Mouse (Mus musculus): ENCODE measurements around the gene Stk16.

Gene Stk16

GRCm38 (mm10) chr1:75210136-75211087 lies at the start of gene Stk16, which contains the start of gene Glb1l:
Gene Stk16, plus strand, starts transcription at chr1:75210838.
Gene Glb1l, minus strand, starts transcription at chr1:75210813.
- peak; percentile 100 for DNase-seq

GRCm38 (mm10) chr1:75168093-75168471 lies 42.6 kb upstream of the Stk16 start:
- peak; percentile 90 for DNase-seq

- peak; percentile 100 for DNase-seq
Measured at GRCm38 (mm10) chr1:75168472-75169464, 41.9 kb upstream of the Stk16 start, which contains the start of gene Zfand2b. Gene Zfand2b, plus strand, starts transcription at chr1:75168646.

GRCm38 (mm10) chr1:75179334-75180104 lies 31.1 kb upstream of the Stk16 start:
- DNase-seq = no peak

- peak; percentile 99 for DNase-seq
Measured at GRCm38 (mm10) chr1:75180105-75180590, 30.5 kb upstream of the Stk16 start, which contains the start of gene Abcb6. Gene Abcb6, minus strand, starts transcription at chr1:75180392.

GRCm38 (mm10) chr1:75180741-75181140 lies 29.9 kb upstream of the Stk16 start:
- DNase-seq = no peak

GRCm38 (mm10) chr1:75181377-75181870 lies 29.2 kb upstream of the Stk16 start:
- DNase-seq = peak; percentile 90

- no peak for DNase-seq
Measured at GRCm38 (mm10) chr1:75182160-75182559, 28.5 kb upstream of the Stk16 start.

- no peak for DNase-seq
Measured at GRCm38 (mm10) chr1:75185495-75185894, 25.1 kb upstream of the Stk16 start.

GRCm38 (mm10) chr1:75187126-75187525 lies 23.5 kb upstream of the Stk16 start:
- DNase-seq = no peak

GRCm38 (mm10) chr1:75187914-75188483 lies 22.6 kb upstream of the Stk16 start:
- no peak for DNase-seq

GRCm38 (mm10) chr1:75190577-75190976 lies 20.1 kb upstream of the Stk16 start:
- DNase-seq = peak; percentile 89

- no peak for DNase-seq
Measured at GRCm38 (mm10) chr1:75191258-75191621, 19.4 kb upstream of the Stk16 start.

- peak; percentile 100 for DNase-seq
Measured at GRCm38 (mm10) chr1:75191622-75192402, 18.8 kb upstream of the Stk16 start, which contains the start of the genes Ankzf1 and Atg9a. Gene Ankzf1, plus strand, starts transcription at chr1:75192151. Gene Atg9a, minus strand, starts transcription at chr1:75192196.

GRCm38 (mm10) chr1:75192452-75192851 lies 18.2 kb upstream of the Stk16 start:
- peak; percentile 96 for DNase-seq

- no peak for DNase-seq
Measured at GRCm38 (mm10) chr1:75201236-75201635, 9.4 kb upstream of the Stk16 start.

- DNase-seq = peak; percentile 96
Measured at GRCm38 (mm10) chr1:75208967-75209678, 1.5 kb upstream of the Stk16 start.

GRCm38 (mm10) chr1:75211141-75211708 lies 587 bp downstream of the Stk16 start:
- no peak for DNase-seq

- DNase-seq = no peak
Measured at GRCm38 (mm10) chr1:75212542-75212941, 1.9 kb downstream of the Stk16 start.

Data from heart, adult 11 months (tissue).